Mouse (Mus musculus) E14TG2a.4 (cell line): ENCODE measurements around the gene BC051142.
"Not testable (repeated sequence)": the region's sequence is repeated elsewhere in the genome, so short reads cannot be mapped to it uniquely, and the experiment has no call there.

ENCODE experiments used
- H3K27me3 ChIP-seq: 2 replicates; pipeline ENCODE4 v1.6.1; 2014; ENCODE audit warnings: low read length, control low read depth; ENCODE audit not compliant: insufficient read depth
- H3K36me3 ChIP-seq: 2 replicates; pipeline ENCODE4 v1.6.1; 2014; ENCODE audit warnings: low read length, control low read depth; ENCODE audit not compliant: insufficient read depth
- H3K4me1 ChIP-seq: replicated peaks from 2 replicates; pipeline ENCODE4 v1.6.1; 2014; ENCODE audit warnings: low read depth, low read length, control low read depth
- H3K4me3 ChIP-seq: replicated peaks from 2 replicates; pipeline ENCODE4 v1.5.1; 2014; ENCODE audit warnings: mild to moderate bottlenecking, low read length
- H3K9me3 ChIP-seq: 2 replicates; pipeline ENCODE4 v1.6.1; 2014; ENCODE audit warnings: low read length, control low read depth
- CTCF ChIP-seq: conservative IDR thresholded peaks from 2 replicates; pipeline ENCODE4 v1.5.1; 2014; ENCODE audit warnings: low read length
- NANOG ChIP-seq: IDR thresholded peaks from 2 replicates; pipeline ENCODE4 v1.6.1; 2014; ENCODE audit warnings: borderline replicate concordance, low read length, mixed read lengths
- POU5F1 ChIP-seq: IDR thresholded peaks from 2 replicates; pipeline ENCODE4 v1.6.1; 2014; ENCODE audit warnings: low read length, borderline replicate concordance

BC051142 gene

DNA sequence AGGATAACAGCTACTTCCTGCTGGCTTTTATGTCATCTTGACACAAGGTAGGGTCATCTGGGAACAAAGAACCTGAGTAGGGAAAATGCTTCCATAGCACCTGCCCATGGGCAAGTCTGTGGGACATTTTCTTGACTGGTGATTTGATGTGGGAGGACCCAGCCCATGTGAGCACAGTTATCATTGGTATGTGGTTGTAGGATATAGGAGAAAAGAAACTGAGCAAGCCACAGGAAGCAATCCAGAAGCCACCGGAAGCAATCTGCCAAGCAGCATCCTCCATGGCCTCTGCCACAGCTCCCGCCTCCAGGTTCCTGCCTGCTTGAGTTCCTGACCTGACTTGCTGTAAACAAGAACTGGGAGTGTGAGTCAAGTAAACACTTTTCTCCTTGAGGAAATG lies 71.9 kb downstream of the BC051142 start:
- H3K36me3 ChIP-seq: no peaks in the 10 kb centered on the region
- TF ChIP-seq NANOG (no peak), POU5F1 (no peak), CTCF (no peak)
- H3K4me3 ChIP-seq: no peak overlapping the region
- no peaks in the 10 kb centered on the region for H3K4me1 ChIP-seq
- no peaks in the 10 kb centered on the region for H3K27me3 ChIP-seq
- no peaks in the 10 kb centered on the region for H3K9me3 ChIP-seq

DNA sequence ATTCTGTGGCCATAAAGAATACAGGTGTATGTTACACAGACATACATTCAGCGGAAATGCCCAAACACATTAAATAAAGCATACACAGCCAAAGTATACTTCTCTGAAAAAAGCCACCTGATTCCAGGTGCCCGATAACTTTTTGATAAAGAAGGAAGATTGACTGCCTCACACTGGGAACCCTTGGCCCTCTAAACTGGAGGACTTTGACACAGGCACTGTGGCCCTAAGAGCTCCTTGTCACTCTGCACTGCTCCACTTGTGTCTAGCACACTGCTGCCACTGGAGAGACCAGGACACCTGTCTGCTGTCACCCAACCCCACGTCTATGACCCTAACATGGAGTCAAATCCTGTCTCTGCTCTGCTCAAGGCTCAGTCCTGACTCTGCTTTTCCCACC lies 76.4 kb downstream of the BC051142 start:
- H3K4me1 ChIP-seq: no peaks in the 10 kb centered on the region
- H3K4me3 ChIP-seq: no peak overlapping the region
- no peaks in the 10 kb centered on the region for H3K27me3 ChIP-seq
- no peaks in the 10 kb centered on the region for H3K36me3 ChIP-seq
- TF ChIP-seq NANOG: no peak
- no peak for TF ChIP-seq CTCF
- TF ChIP-seq POU5F1: no peak
- H3K9me3 ChIP-seq: no peaks in the 10 kb centered on the region

DNA sequence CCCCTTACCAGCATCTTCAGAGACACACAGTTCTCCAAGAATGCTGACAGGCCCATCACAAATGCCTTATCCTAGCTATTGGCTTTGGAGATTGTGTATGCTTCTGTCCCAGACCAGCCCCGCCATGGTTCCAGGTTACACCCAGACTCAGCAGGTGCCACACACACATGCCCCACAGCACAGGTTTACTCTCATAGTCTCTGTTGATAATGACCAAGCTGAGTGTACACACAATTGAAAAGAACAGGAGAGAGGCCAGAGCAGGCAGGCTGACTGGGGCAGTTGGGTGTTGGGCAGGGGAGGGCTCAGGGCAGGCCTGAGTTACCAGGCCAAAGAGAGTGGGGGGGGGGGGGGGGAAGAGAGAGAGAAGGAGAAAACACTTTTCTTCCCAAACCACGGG lies 77.8 kb downstream of the BC051142 start:
- no peak overlapping the region for H3K4me3 ChIP-seq
- H3K27me3 ChIP-seq: no peaks in the 10 kb centered on the region
- no peaks in the 10 kb centered on the region for H3K36me3 ChIP-seq
- no peaks in the 10 kb centered on the region for H3K4me1 ChIP-seq
- no peak for TF ChIP-seq CTCF
- no peak for TF ChIP-seq POU5F1
- no peak for TF ChIP-seq NANOG
- H3K9me3 ChIP-seq: no peaks in the 10 kb centered on the region

DNA sequence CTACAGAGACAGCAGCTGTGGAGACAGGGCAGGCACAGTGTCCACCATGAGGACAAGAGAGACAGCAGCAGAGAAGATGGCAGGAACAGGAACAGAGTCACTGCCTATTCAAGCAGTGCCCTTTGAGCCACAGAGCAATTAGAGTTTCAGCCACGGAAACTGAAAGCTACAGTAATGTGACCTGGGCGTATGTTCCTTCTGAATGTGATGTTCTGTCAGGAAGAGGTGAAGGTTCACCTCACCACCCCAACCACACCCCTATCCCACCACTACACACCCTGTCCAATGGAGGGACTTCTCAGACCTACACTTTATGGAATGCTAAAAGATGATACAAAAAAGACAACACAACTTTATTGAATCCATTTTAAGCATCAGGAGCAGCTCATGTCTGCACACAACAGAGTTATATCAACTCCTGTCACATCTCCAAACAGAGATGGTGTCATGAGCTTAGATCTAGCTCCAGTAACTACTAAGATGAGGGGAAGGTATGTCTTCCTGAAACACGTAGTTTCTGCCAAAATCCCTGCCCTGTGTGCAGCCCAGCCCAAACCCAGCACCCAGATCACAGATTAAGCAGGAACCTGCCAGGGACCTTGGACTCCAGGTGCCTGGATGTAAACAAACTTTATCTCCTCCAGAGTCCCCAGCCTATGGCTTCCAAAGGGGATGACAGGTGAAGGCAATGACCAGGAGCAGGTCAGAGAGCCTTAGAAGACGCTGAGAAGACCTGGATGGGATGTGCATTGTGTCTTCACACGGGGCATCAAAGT lies 78.8 kb downstream of the BC051142 start, which contains the start of gene Btnl4:
Gene Btnl4, minus strand, starts transcription at position 81 of the 776 bp plus-strand sequence.
- not testable (repeated sequence) for H3K4me1 ChIP-seq, H3K4me3 ChIP-seq, H3K9me3 ChIP-seq, H3K36me3 ChIP-seq, H3K27me3 ChIP-seq

DNA sequence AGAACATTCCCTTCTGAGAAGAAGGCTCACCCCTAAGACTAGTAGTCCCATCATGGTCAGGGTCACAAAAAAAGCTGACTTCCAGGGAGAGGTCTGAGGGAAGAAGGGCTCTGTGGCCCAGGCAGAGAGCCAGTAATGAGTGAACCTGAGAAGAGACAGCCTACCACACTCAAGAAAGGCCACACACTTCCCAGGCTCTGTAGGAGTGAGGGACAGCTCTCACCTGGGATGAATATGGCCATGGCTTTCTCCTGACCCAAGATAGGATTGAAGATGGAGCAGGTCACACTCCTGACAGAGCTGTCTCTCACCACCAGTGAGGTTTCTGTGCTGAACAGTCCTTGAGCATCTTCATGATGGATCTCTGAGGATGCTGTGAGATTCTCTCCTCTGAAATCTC lies 94.2 kb downstream of the BC051142 start:
- Histone ChIP-seq H3K36me3 (no peaks in the 10 kb centered on the region), H3K27me3 (no peaks in the 10 kb centered on the region), H3K4me3 (no peak overlapping the region), H3K9me3 (no peaks in the 10 kb centered on the region), H3K4me1 (no peaks in the 10 kb centered on the region)
- TF ChIP-seq CTCF: no peak
- TF ChIP-seq POU5F1: no peak
- TF ChIP-seq NANOG: no peak

DNA sequence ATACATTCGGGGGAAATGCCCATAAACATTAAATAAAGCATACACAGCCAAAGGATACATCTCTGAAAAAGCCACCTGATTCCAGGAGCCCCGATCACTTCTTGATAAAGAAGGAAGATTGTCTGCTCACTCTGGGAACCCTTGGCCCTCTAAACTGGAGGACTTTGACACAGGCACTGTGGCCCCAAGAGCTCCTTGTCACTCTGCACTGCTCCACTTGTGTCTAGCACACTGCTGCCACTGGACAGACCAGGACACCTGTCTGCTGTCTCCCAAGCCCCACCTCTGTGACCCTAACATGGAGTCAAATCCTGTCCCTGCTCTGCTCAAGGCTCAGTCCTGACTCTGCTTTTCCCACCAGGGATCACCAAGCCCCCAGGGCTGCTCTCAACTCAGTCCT lies 96.5 kb downstream of the BC051142 start:
- not testable (repeated sequence) for H3K27me3 ChIP-seq, H3K9me3 ChIP-seq

DNA sequence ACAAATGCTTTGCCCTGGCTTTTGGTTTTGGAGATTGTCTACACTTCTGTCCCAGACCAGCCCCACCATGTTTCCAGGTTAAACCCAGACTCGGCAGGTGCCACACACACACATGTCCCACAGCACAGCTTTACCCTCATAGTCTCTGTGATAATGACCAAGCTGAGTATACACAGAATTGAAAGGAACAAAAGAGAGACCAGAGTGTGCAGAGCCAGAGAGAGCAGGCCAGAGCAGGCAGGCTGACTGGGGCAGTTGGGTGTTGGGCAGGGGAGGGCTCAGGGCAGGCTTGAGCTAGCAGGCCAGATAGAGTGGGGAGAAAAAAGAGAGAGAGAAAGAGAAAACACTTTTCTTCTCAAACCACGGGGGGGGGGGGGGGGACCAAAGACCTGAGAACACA lies 97.9 kb downstream of the BC051142 start:
- Histone ChIP-seq H3K9me3 (no peaks in the 10 kb centered on the region), H3K4me1 (no peaks in the 10 kb centered on the region), H3K36me3 (no peaks in the 10 kb centered on the region), H3K4me3 (no peak overlapping the region), H3K27me3 (0 out of 2 replicates have a peak, but pooled peaks cover 3% of the 10 kb centered on the region)
- TF ChIP-seq NANOG: no peak
- no peak for TF ChIP-seq CTCF
- TF ChIP-seq POU5F1: no peak

More for the DNA sequence above, 96.5 kb downstream of the BC051142 start:
- not testable (repeated sequence) for H3K4me1 ChIP-seq, H3K36me3 ChIP-seq, H3K4me3 ChIP-seq

DNA sequence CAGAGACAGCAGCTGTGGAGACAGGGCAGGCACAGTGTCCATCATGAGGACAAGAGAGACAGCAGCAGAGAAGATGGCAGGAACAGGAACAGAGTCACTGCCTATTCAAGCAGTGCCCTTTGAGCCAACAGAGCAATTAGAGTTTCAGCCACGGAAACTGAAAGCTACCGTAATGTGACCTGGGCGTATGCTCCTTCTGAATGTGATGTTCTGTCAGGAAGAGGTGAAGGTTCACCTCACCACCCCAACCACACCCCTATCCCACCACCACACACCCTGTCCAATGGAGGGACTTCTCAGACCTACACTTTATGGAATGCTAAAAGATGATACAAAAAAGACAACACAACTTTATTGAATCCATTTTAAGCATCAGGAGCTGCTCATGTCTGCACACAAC lies 98.7 kb downstream of the BC051142 start:
- not testable (repeated sequence) for H3K36me3 ChIP-seq, H3K4me3 ChIP-seq, H3K27me3 ChIP-seq, H3K4me1 ChIP-seq, H3K9me3 ChIP-seq

DNA sequence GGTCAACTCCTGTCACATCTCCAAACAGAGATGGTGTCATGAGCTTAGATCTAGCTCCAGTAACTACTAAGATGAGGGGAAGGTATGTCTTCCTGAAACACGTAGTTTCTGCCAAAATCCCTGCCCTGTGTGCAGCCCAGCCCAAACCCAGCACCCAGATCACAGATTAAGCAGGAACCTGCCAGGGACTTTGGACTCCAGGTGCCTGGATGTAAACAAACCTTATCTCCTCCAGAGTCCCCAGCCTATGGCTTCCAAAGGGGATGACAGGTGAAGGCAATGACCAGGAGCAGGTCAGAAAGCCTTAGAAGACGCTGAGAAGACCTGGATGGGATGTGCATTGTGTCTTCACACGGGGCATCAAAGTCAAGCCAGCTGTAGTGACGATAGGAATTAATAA lies 99.1 kb downstream of the BC051142 start:
- H3K36me3 ChIP-seq, H3K9me3 ChIP-seq, H3K4me3 ChIP-seq, H3K4me1 ChIP-seq, H3K27me3 ChIP-seq: not testable (repeated sequence)
